Mouse (Mus musculus) testis, postnatal 14 days (tissue): ENCODE results near the gene Tinf2.

ENCODE experiments used
- DNase-seq: peaks from one replicate; pipeline ENCODE4 v3.0.0; 2021; ENCODE audit warnings: low spot score

The Tinf2 gene

DNA sequence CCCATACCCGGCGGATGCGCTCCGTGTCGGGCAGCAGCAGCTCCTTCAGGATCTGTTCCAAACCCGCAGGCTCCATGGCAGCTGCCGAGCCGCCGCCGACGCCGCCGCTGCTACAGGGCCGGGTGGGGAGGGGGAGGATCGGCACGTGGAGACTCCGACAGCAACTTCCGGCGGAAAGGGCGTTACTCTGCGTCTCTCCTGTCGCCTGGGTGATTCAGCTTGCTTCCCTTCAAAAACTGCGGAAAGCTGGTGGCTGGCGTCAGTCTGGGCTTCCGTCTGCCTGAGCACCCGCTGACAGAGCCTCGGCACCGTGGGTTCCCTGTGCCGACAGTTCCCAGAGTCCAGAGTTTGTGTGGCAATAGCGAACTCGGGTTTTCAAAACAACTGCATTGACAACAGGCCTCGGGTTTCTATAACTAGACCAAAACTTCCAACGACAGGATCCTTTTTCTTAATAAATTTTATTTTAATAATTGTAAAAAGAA lies 46.1 kb downstream of the Tinf2 start, which contains the start of gene Ipo4:
Ipo4 (minus strand) TSS at position 435 of the 485 bp plus-strand sequence.
- peak; percentile 88 for DNase-seq

- DNase-seq: peak; percentile 56
These were observed 46.6 kb downstream of the Tinf2 start for GRCm38 (mm10) chr14:55634874-55635522.

DNA sequence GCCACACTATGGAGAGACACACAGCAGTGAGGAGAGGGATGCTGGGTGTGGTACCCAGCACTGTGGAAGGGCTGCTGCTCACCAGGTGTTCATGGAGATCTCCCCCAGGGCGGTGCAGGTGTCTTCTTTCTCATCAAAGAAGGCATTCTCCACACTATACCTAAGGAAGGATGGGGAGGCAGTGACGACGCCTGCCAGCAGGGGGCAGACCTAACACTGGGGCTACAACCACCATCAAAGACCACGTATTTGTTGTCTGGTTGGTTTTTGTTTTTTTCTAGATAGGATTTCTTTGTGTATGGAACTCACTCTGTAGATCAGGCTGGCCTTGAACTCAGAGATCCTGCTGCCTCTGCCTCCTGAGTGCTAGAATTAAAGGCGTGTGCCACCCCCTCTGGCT lies 52.3 kb downstream of the Tinf2 start:
- DNase-seq: no peak

GRCm38 (mm10) chr14:55628077-55628827 lies 53.4 kb downstream of the Tinf2 start:
- DNase-seq: no peak
